Mouse (Mus musculus) lung, embryonic 15.5 days (tissue): ENCODE data around the gene Fam189b. TPM values are rescaled to one million over a fixed set of nuclear protein-coding genes. Genes with fewer than 3 reads are reported as not detected.
A peak's percentile ranks its signal among the peaks of the same experiment; 100 is the strongest.
"Not testable (repeated sequence)": the region's sequence is repeated elsewhere in the genome, so short reads cannot be mapped to it uniquely, and the experiment has no call there.

Source experiments
- ATAC-seq: fragments of 200-750 bp; cut with Nextera tagmentation; 2 replicates; pipeline ENCODE4 v1.8.0; 2017; ENCODE audit warnings: moderate number of reproducible peaks, borderline replicate concordance; ENCODE audit not compliant: low FRiP score, low TSS enrichment; ENCODE audit errors: extremely low read depth
- H3K27ac ChIP-seq: fragments of 300-500 bp; sonication (generic); 2 replicates; pipeline ENCODE4 v1.5.1; 2015; ENCODE audit warnings: moderate library complexity, mild to moderate bottlenecking, inconsistent platforms
- H3K27me3 ChIP-seq: fragments of 300-500 bp; sonication (generic); 2 replicates; pipeline ENCODE4 v1.6.1; 2015; ENCODE audit warnings: inconsistent platforms
- H3K36me3 ChIP-seq: fragments of 300-500 bp; sonication (generic); 2 replicates; pipeline ENCODE4 v1.6.1; 2015; ENCODE audit warnings: inconsistent platforms
- H3K4me1 ChIP-seq: fragments of 300-500 bp; sonication (generic); 2 replicates; pipeline ENCODE4 v1.6.1; 2015; ENCODE audit warnings: inconsistent platforms
- H3K4me2 ChIP-seq: fragments of 300-500 bp; sonication (generic); 2 replicates; pipeline ENCODE4 v1.6.1; 2015; ENCODE audit warnings: inconsistent platforms, mild to moderate bottlenecking, moderate library complexity
- H3K4me3 ChIP-seq: fragments of 300-500 bp; sonication (generic); 2 replicates; pipeline ENCODE4 v1.5.1; 2015; ENCODE audit warnings: mild to moderate bottlenecking, inconsistent platforms
- H3K9ac ChIP-seq: fragments of 300-500 bp; sonication (generic); 2 replicates; pipeline ENCODE4 v1.6.1; 2015; ENCODE audit warnings: inconsistent platforms
- H3K9me3 ChIP-seq: fragments of 300-500 bp; sonication (generic); 2 replicates; pipeline ENCODE4 v1.6.1; 2016; ENCODE audit warnings: inconsistent platforms
- WGBS: fragments of 180-500 bp; shearing (Covaris S2); methylation state at CpG from one replicate; pipeline ENCODE4 v1.1.7; 2015; 5-methylcytosine and 5-hydroxymethylcytosine counted together
- polyA plus RNA-seq: library from polyadenylated mRNA; unstranded; fragments of >200 nt; fragmentation: Nextera tagmentation; extraction: Ambion mirVana; gene quantifications from 2 replicates; pipeline ENCODE4 v1.2.1, GENCODE M21; 2015

Fam189b gene
- polyA plus RNA-seq, 1 experiment from 2014 or later, result 18.4 TPM

- H3K36me3 ChIP-seq, result no peaks in the 10 kb centered on the region
- no peaks in the 10 kb centered on the region for H3K9me3 ChIP-seq
- ATAC-seq, result no peak; the same call in 1 of the 2 replicates
- peaks cover 12% of the 10 kb centered on the region for H3K27me3 ChIP-seq
- 16% methylated on average over 7 of the region's 7 CpGs for WGBS
- no peak overlapping the region for H3K9ac ChIP-seq
- peaks cover 17% of the 10 kb centered on the region for H3K4me1 ChIP-seq
- H3K4me3 ChIP-seq, result no peak overlapping the region
- H3K4me2 ChIP-seq, result 0 out of 2 replicates have a peak overlapping the region, but pooled peaks have one; percentile 100
- H3K27ac ChIP-seq, result no peak overlapping the region
These were observed 24.3 kb upstream of the Fam189b start for GRCm38 (mm10) chr3:89158651-89159050.

GRCm38 (mm10) chr3:89159211-89159610, 23.7 kb upstream of the Fam189b start:
- peak overlapping the region; percentile 63 for H3K4me3 ChIP-seq
- H3K4me1 ChIP-seq, result peaks cover 22% of the 10 kb centered on the region
- no peak overlapping the region for H3K9ac ChIP-seq
- 1% methylated on average over 13 of the region's 13 CpGs for WGBS
- no peak for ATAC-seq
- H3K4me2 ChIP-seq, result peak overlapping the region; percentile 100
- H3K36me3 ChIP-seq, result no peaks in the 10 kb centered on the region
- H3K27ac ChIP-seq, result no peak overlapping the region
- H3K9me3 ChIP-seq, result no peaks in the 10 kb centered on the region
- peaks cover 12% of the 10 kb centered on the region for H3K27me3 ChIP-seq

- Histone ChIP-seq H3K9me3 (no peaks in the 10 kb centered on the region), H3K4me3 (peak within 1 kb of the TSS; percentile 63), H3K27ac (no peak within 1 kb of the TSS), H3K4me2 (peak within 1 kb of the TSS; percentile 100), H3K4me1 (peaks cover 22% of the 10 kb centered on the region), H3K36me3 (no peaks in the 10 kb centered on the region), H3K9ac (peak within 1 kb of the TSS; percentile 42), H3K27me3 (peaks cover 12% of the 10 kb centered on the region)
- under 1% methylated on average over 58 of the region's 66 CpGs for WGBS
- ATAC-seq, result peak; percentile 75; the same call in 1 of the 2 replicates
These were observed 23.2 kb upstream of the Fam189b start, which contains the start of gene Hcn3 for GRCm38 (mm10) chr3:89159616-89160344. Gene Hcn3 (minus strand): TSS chr3:89160196.

- H3K9me3 ChIP-seq, H3K36me3 ChIP-seq, H3K9ac ChIP-seq, H3K4me3 ChIP-seq, H3K4me2 ChIP-seq, H3K27ac ChIP-seq, ATAC-seq: not testable (repeated sequence)
- Histone ChIP-seq H3K4me1 (peaks cover 31% of the 10 kb centered on the region), H3K27me3 (peaks cover 12% of the 10 kb centered on the region)
These were observed 21.7 kb upstream of the Fam189b start for GRCm38 (mm10) chr3:89161207-89161606.

GRCm38 (mm10) chr3:89161786-89162185, 21.2 kb upstream of the Fam189b start:
- H3K27me3 ChIP-seq, result peaks cover 12% of the 10 kb centered on the region
- H3K36me3 ChIP-seq, result no peaks in the 10 kb centered on the region
- H3K9ac ChIP-seq, result no peak overlapping the region
- no peaks in the 10 kb centered on the region for H3K9me3 ChIP-seq
- 77% methylated on average over 4 of the region's 4 CpGs for WGBS
- no peak for ATAC-seq
- no peak overlapping the region for H3K27ac ChIP-seq
- peaks cover 36% of the 10 kb centered on the region for H3K4me1 ChIP-seq
- no peak overlapping the region for H3K4me3 ChIP-seq
- H3K4me2 ChIP-seq, result no peak overlapping the region

- Histone ChIP-seq H3K27ac (no peak overlapping the region), H3K4me3 (no peak overlapping the region), H3K9me3 (no peaks in the 10 kb centered on the region), H3K36me3 (peaks cover 12% of the 10 kb centered on the region), H3K27me3 (peaks cover 10% of the 10 kb centered on the region), H3K9ac (no peak overlapping the region), H3K4me2 (no peak overlapping the region), H3K4me1 (peaks cover 38% of the 10 kb centered on the region)
- 83% methylated on average over 1 of the region's 1 CpGs for WGBS
- ATAC-seq, result no peak
These were observed 19.8 kb upstream of the Fam189b start for GRCm38 (mm10) chr3:89163123-89163522.

GRCm38 (mm10) chr3:89163643-89164245, 19.2 kb upstream of the Fam189b start:
- no peak overlapping the region for H3K9ac ChIP-seq
- ATAC-seq, result no peak
- no peaks in the 10 kb centered on the region for H3K9me3 ChIP-seq
- peaks cover 38% of the 10 kb centered on the region for H3K4me1 ChIP-seq
- no peak overlapping the region for H3K27ac ChIP-seq
- peak overlapping the region; percentile 66 for H3K4me2 ChIP-seq
- peaks cover 19% of the 10 kb centered on the region for H3K36me3 ChIP-seq
- peaks cover 4% of the 10 kb centered on the region for H3K27me3 ChIP-seq
- H3K4me3 ChIP-seq, result peak overlapping the region; percentile 77
- WGBS, result 69% methylated on average over 5 of the region's 5 CpGs

- peak within 1 kb of the TSS; percentile 96 for H3K27ac ChIP-seq
- peak within 1 kb of the TSS; percentile 77 for H3K4me3 ChIP-seq
- H3K9me3 ChIP-seq, result no peaks in the 10 kb centered on the region
- H3K4me2 ChIP-seq, result peak within 1 kb of the TSS; percentile 66
- H3K27me3 ChIP-seq, result no peaks in the 10 kb centered on the region
- ATAC-seq, result peak; percentile 98
- peak within 1 kb of the TSS; percentile 79 for H3K9ac ChIP-seq
- H3K36me3 ChIP-seq, result peaks cover 28% of the 10 kb centered on the region
- H3K4me1 ChIP-seq, result peaks cover 29% of the 10 kb centered on the region
- under 1% methylated on average over 75 of the region's 79 CpGs for WGBS
These were observed 18.3 kb upstream of the Fam189b start, which contains the start of gene Clk2 for GRCm38 (mm10) chr3:89164506-89165267. Gene Clk2 (plus strand): TSS chr3:89164795.

- WGBS, result 16% methylated on average over 12 of the region's 12 CpGs
These were observed 17.6 kb upstream of the Fam189b start for GRCm38 (mm10) chr3:89165268-89165870.

GRCm38 (mm10) chr3:89166945-89167344, 16.0 kb upstream of the Fam189b start:
- ATAC-seq, result no peak
- H3K36me3 ChIP-seq, result peaks cover 45% of the 10 kb centered on the region
- no peaks in the 10 kb centered on the region for H3K9me3 ChIP-seq
- no peaks in the 10 kb centered on the region for H3K27me3 ChIP-seq
- H3K4me2 ChIP-seq, result no peak overlapping the region
- H3K4me1 ChIP-seq, result peaks cover 22% of the 10 kb centered on the region
- H3K9ac ChIP-seq, result no peak overlapping the region
- H3K27ac ChIP-seq, result no peak overlapping the region
- H3K4me3 ChIP-seq, result no peak overlapping the region
- WGBS, result 89% methylated on average over 19 of the region's 19 CpGs

More at GRCm38 (mm10) chr3:89165268-89165870, 17.6 kb upstream of the Fam189b start:
- no peak for ATAC-seq
- no peaks in the 10 kb centered on the region for H3K27me3 ChIP-seq
- peaks cover 23% of the 10 kb centered on the region for H3K4me1 ChIP-seq
- peaks cover 35% of the 10 kb centered on the region for H3K36me3 ChIP-seq
- peak overlapping the region; percentile 96 for H3K27ac ChIP-seq
- peak overlapping the region; percentile 77 for H3K4me3 ChIP-seq
- peak overlapping the region; percentile 66 for H3K4me2 ChIP-seq
- H3K9ac ChIP-seq, result peak overlapping the region; percentile 79
- no peaks in the 10 kb centered on the region for H3K9me3 ChIP-seq

- peaks cover 16% of the 10 kb centered on the region for H3K4me1 ChIP-seq
- H3K27ac ChIP-seq, result no peak overlapping the region
- ATAC-seq, result no peak
- H3K36me3 ChIP-seq, result peaks cover 73% of the 10 kb centered on the region
- 94% methylated on average over 11 of the region's 11 CpGs for WGBS
- no peak overlapping the region for H3K4me3 ChIP-seq
- H3K4me2 ChIP-seq, result no peak overlapping the region
- no peaks in the 10 kb centered on the region for H3K9me3 ChIP-seq
- no peak overlapping the region for H3K9ac ChIP-seq
- no peaks in the 10 kb centered on the region for H3K27me3 ChIP-seq
These were observed 8.1 kb upstream of the Fam189b start for GRCm38 (mm10) chr3:89174844-89175243.
